Mouse (Mus musculus) retina, embryonic 14.5 days (tissue): ENCODE data around the gene Scgb1b19.
"Not testable (repeated sequence)": the region's sequence is repeated elsewhere in the genome, so short reads cannot be mapped to it uniquely, and the experiment has no call there.

Source experiments
- DNase-seq: peaks from one replicate; pipeline ENCODE4 v3.0.0-alpha.2; 2015; ENCODE audit warnings: low spot score

Gene Scgb1b19

DNA sequence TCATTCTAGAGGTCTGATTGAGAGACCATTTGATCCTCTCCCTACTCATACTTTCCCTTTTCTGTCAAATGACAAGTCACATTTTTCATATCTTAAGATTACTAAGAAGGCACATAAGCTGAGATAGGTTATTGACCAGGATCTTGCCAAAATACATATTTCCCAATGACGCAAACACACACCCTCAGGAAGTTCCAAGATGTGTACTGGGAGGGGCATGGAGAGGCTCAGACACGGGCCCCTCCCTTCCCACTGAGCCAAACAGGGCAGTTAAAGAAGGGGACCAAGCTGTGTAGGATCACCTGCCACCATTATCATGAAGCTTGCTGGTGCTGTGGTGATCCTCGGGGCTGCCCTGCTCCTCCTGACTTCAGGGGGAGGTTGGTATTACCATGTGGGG is at the start of gene Scgb1b19:
Scgb1b19 (plus strand) TSS at position 301 of the 400 bp plus-strand sequence.
- not testable (repeated sequence) for DNase-seq

- DNase-seq, result not testable (repeated sequence)
These were observed 6.9 kb upstream of the Scgb1b19 start, which contains the start of gene Scgb2b19 for GRCm38 (mm10) chr7:33280238-33280637. Gene Scgb2b19 (minus strand): TSS chr7:33280338.
